Mouse (Mus musculus) thymus, postnatal 10 days (tissue): Measurements from ENCODE around the gene Gfra1.

Experiments used
- DNase-seq, 2 experiments: peaks; one replicate each; pipeline ENCODE4 v3.0.0; 2021; ENCODE audit warnings: low spot score in 2 of 2

Gene Gfra1

GRCm38 (mm10) chr19:58455496-58456061, at the start of gene Gfra1:
TSS of gene Gfra1 (minus strand) at chr19:58455909.
- DNase-seq, result peak; percentile 17 to 37

GRCm38 (mm10) chr19:58500049-58500448, 44.3 kb upstream of the Gfra1 start:
- no peak for DNase-seq

GRCm38 (mm10) chr19:58499420-58499966, 43.8 kb upstream of the Gfra1 start:
- no peak for DNase-seq

- no peak for DNase-seq
These were observed 41.4 kb upstream of the Gfra1 start for GRCm38 (mm10) chr19:58497106-58497505.

GRCm38 (mm10) chr19:58486686-58487085, 31.0 kb upstream of the Gfra1 start:
- DNase-seq, result no peak

- DNase-seq, result no peak
These were observed 26.8 kb upstream of the Gfra1 start for GRCm38 (mm10) chr19:58482373-58482977.

GRCm38 (mm10) chr19:58474251-58474650, 18.5 kb upstream of the Gfra1 start:
- no peak for DNase-seq

- DNase-seq, result peak; percentile 58 to 90
These were observed 13.7 kb upstream of the Gfra1 start for GRCm38 (mm10) chr19:58469421-58469820.

- DNase-seq, result no peak
These were observed 12.6 kb upstream of the Gfra1 start for GRCm38 (mm10) chr19:58468331-58468730.

- no peak for DNase-seq
These were observed 8.0 kb upstream of the Gfra1 start for GRCm38 (mm10) chr19:58463755-58464154.

- DNase-seq, result no peak
These were observed 4.8 kb upstream of the Gfra1 start for GRCm38 (mm10) chr19:58460361-58461022.

GRCm38 (mm10) chr19:58456491-58457061, 867 bp upstream of the Gfra1 start:
- peak in 1 of 2 experiments; percentile 15 for DNase-seq

GRCm38 (mm10) chr19:58455061-58455495, 631 bp downstream of the Gfra1 start:
- DNase-seq, result peak; percentile 50 to 57

- DNase-seq, result peak; percentile 38 to 65
These were observed 1.2 kb downstream of the Gfra1 start for GRCm38 (mm10) chr19:58454261-58455060.

GRCm38 (mm10) chr19:58453581-58453980, 2.1 kb downstream of the Gfra1 start:
- peak in 1 of 2 experiments; percentile 18 for DNase-seq

GRCm38 (mm10) chr19:58452941-58453551, 2.7 kb downstream of the Gfra1 start:
- peak; percentile 6 to 47 for DNase-seq

GRCm38 (mm10) chr19:58452178-58452819, 3.4 kb downstream of the Gfra1 start:
- DNase-seq, result no peak

GRCm38 (mm10) chr19:58451323-58451722, 4.4 kb downstream of the Gfra1 start:
- DNase-seq, result no peak

- no peak for DNase-seq
These were observed 5.0 kb downstream of the Gfra1 start for GRCm38 (mm10) chr19:58450716-58451115.
